Mouse (Mus musculus) forebrain, embryonic 14.5 days (tissue): ENCODE data around the gene Pgap1. TPM values are rescaled to one million over a fixed set of nuclear protein-coding genes. Genes with fewer than 3 reads are reported as not detected.

Source experiments
- ATAC-seq: fragments of 200-750 bp; cut with Nextera tagmentation; 2 replicates; pipeline ENCODE4 v1.8.0; 2017; ENCODE audit warnings: mild to moderate bottlenecking, moderate library complexity
- DNase-seq: peaks from one replicate; pipeline ENCODE4 v3.0.0-alpha.2; 2015; ENCODE audit warnings: low spot score
- H3K27ac ChIP-seq: fragments of 300-500 bp; sonication (generic); 2 replicates; pipeline ENCODE4 v1.5.1; 2014; ENCODE audit warnings: low read depth, mild to moderate bottlenecking, control low read depth, low read length, moderate library complexity
- H3K27me3 ChIP-seq: fragments of 300-500 bp; sonication (generic); replicated peaks from 2 replicates; pipeline ENCODE4 v1.6.1; 2014; ENCODE audit warnings: low read length, control low read depth, mixed read lengths; ENCODE audit not compliant: control insufficient read depth, insufficient read depth
- H3K36me3 ChIP-seq: fragments of 300-500 bp; sonication (generic); 2 replicates; pipeline ENCODE4 v1.6.1; 2014; ENCODE audit warnings: low read length, control low read depth; ENCODE audit not compliant: control insufficient read depth, insufficient read depth
- H3K4me1 ChIP-seq: fragments of 300-500 bp; sonication (generic); 2 replicates; pipeline ENCODE4 v1.6.1; 2014; ENCODE audit warnings: antibody characterized with exemption, low read length, control low read depth; ENCODE audit not compliant: control insufficient read depth, insufficient read depth
- H3K4me2 ChIP-seq: fragments of 300-500 bp; sonication (generic); 2 replicates; pipeline ENCODE4 v1.6.1; 2014; ENCODE audit warnings: mild to moderate bottlenecking, control low read depth, low read length
- H3K4me3 ChIP-seq: fragments of 300-500 bp; sonication (generic); 2 replicates; pipeline ENCODE4 v1.5.1; 2014; ENCODE audit warnings: low read depth, low read length, control low read depth
- H3K9ac ChIP-seq: fragments of 300-500 bp; sonication (generic); 2 replicates; pipeline ENCODE4 v1.6.1; 2014; ENCODE audit warnings: mild to moderate bottlenecking, low read length, control low read depth, moderate library complexity
- H3K9me3 ChIP-seq: fragments of 300-500 bp; sonication (generic); replicated peaks from 2 replicates; pipeline ENCODE4 v1.6.1; 2016; ENCODE audit warnings: low read length, control low read depth, mixed read lengths; ENCODE audit not compliant: control insufficient read depth
- WGBS: fragments of 180-500 bp; shearing (Covaris S2); extraction: QIAGEN DNeasy Blood & Tissue Kit; methylation state at CpG from one replicate; pipeline ENCODE4 v1.1.7; 2014; 5-methylcytosine and 5-hydroxymethylcytosine counted together
- polyA plus RNA-seq: library from polyadenylated mRNA; unstranded; fragments of >200 nt; fragmentation: Nextera tagmentation; extraction: Ambion mirVana; gene quantifications from 2 replicates; pipeline ENCODE4 v1.2.1, GENCODE M21; 2014

The Pgap1 gene
- polyA plus RNA-seq, 1 experiment from 2014 or later: 33.3 TPM

GRCm38 (mm10) chr1:54438340-54439079 is 119.0 kb downstream of the Pgap1 start, which contains the start of gene Gtf3c3:
TSS of gene Gtf3c3 (minus strand) at chr1:54438971.
- Histone ChIP-seq H3K27me3 (no peaks in the 10 kb centered on the region), H3K27ac (no peak within 1 kb of the TSS), H3K4me1 (peaks cover 7% of the 10 kb centered on the region; the same call in 1 of the 2 replicates), H3K9me3 (no peaks in the 10 kb centered on the region), H3K4me3 (peak within 1 kb of the TSS; percentile 69), H3K9ac (peak within 1 kb of the TSS; percentile 86), H3K36me3 (peaks cover 4% of the 10 kb centered on the region), H3K4me2 (peak within 1 kb of the TSS; percentile 79)
- 3% methylated on average over 39 of the region's 39 CpGs for WGBS
- DNase-seq (peak; percentile 79), ATAC-seq (peak; percentile 99)

Other genes starting within 250 kb of the Pgap1 start
- gene Gtf3c3, start 118.7 kb downstream of the Pgap1 start, polyA plus RNA-seq: 19.0 and 24.4 TPM in 2 replicates